Mouse (Mus musculus): Measurements from ENCODE around the gene Wbp4.

DNA sequence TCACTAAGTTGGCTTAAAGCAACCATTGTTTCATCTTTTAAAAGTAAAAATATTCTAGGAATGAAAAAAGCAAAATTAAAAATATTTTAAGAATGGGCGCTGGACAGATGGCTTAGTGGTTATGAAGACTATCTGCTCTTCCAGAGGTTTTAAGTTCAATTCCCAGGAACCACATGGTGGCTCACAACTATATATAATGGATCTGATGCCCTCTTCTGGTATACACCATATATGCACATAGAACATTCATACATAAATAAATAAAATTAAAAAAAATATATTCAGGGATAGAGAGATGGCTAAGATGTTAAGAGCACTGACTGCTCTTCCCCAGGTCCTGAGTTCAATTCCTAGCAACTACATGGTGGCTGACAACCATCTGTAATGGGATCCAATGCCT lies 15.7 kb downstream of the Wbp4 start:
- TF ChIP-seq EP300 (IDR thresholded peaks at IDR 0.05; ENCODE audit: low read depth) (no peak), CTCF (IDR thresholded peaks at IDR 0.05; ENCODE audit: low read depth) (no peak)
